In genomic region chr1:51911331-51911730, GRCm38 (mm10) we compare ENCODE assay signal across 15 mouse cellular contexts. TPM values are rescaled to one million over a fixed set of nuclear protein-coding genes. Genes with fewer than 3 reads are reported as not detected.
DNase-seq lines count a peak whose midpoint lies in the region; ATAC-seq and TF ChIP-seq lines count a peak whose summit lies in the region.
"Had no signal": no experiment of that assay in that cellular context is flagged by ENCODE, and none has a peak within 500 bp of the region (broad histone marks: within the 10 kb centered on the region; RNA-seq: fewer than 3 reads in every experiment).

No protein-coding gene starts in this region.

- H3K4me1 ChIP-seq in embryonic facial prominence, embryonic 14.5 days (ENCODE audit: control insufficient read depth, insufficient read depth, low read length): peaks cover 44% of the 10 kb centered on the region
- peaks cover 70% of the 10 kb centered on the region for H3K4me1 ChIP-seq in embryonic facial prominence, embryonic 10.5 days
- peaks cover 28% of the 10 kb centered on the region for H3K4me1 ChIP-seq in lung, postnatal 0 days (ENCODE audit: insufficient read depth, low read depth, low read length)
- H3K4me1 ChIP-seq in lung, adult 2 months (ENCODE audit: control insufficient read depth, insufficient read depth, low read length): peaks cover 14% of the 10 kb centered on the region
- peaks cover 31% of the 10 kb centered on the region for H3K4me1 ChIP-seq in intestine, embryonic 16.5 days (ENCODE audit: control insufficient read depth, insufficient read depth, low read length)

- ATAC-seq in embryonic facial prominence, embryonic 14.5 days (ENCODE audit: low read depth): no peak
- no peak for ATAC-seq in lung, postnatal 0 days
- ATAC-seq in intestine, embryonic 16.5 days: no peak

- TF ChIP-seq EP300 in lung, postnatal 0 days (IDR thresholded peaks at IDR 0.05): no peak

- no peak for TF ChIP-seq POLR2A in lung, adult 2 months (IDR thresholded peaks at IDR 0.05; ENCODE audit: borderline replicate concordance, extremely low read depth, low read depth, low read length)

- H3K9me3 ChIP-seq in embryonic facial prominence, embryonic 14.5 days (ENCODE audit: control insufficient read depth, low read length): no peaks in the 10 kb centered on the region
- no peaks in the 10 kb centered on the region for H3K9me3 ChIP-seq in embryonic facial prominence, embryonic 10.5 days
- no peaks in the 10 kb centered on the region for H3K9me3 ChIP-seq in lung, postnatal 0 days (ENCODE audit: low read length)
- H3K9me3 ChIP-seq in intestine, embryonic 16.5 days (ENCODE audit: control insufficient read depth, low read length): no peaks in the 10 kb centered on the region
- H3K9me3 ChIP-seq: limb, embryonic 13.5 days; midbrain, embryonic 12.5 days had no signal

- H3K9ac ChIP-seq in embryonic facial prominence, embryonic 14.5 days (ENCODE audit: low read depth, low read length): no peak overlapping the region
- H3K9ac ChIP-seq in lung, postnatal 0 days (replicated peaks; ENCODE audit: low read depth): no peak overlapping the region
- no peak overlapping the region for H3K9ac ChIP-seq in intestine, embryonic 16.5 days (ENCODE audit: low read depth, low read length)
- H3K9ac ChIP-seq: limb, embryonic 13.5 days; midbrain, embryonic 12.5 days had no signal

- no peak for TF ChIP-seq CTCF in lung, postnatal 0 days (IDR thresholded peaks at IDR 0.05)
- TF ChIP-seq CTCF in lung, adult 2 months (IDR thresholded peaks at IDR 0.05; ENCODE audit: insufficient read depth, low read length): no peak

- no peak overlapping the region for H3K4me2 ChIP-seq in embryonic facial prominence, embryonic 14.5 days (ENCODE audit: low read depth, low read length)
- no peak overlapping the region for H3K4me2 ChIP-seq in lung, postnatal 0 days (replicated peaks; ENCODE audit: low read depth, low read length)
- no peak overlapping the region for H3K4me2 ChIP-seq in intestine, embryonic 16.5 days (ENCODE audit: low read depth, low read length)
- H3K4me2 ChIP-seq: limb, embryonic 13.5 days; midbrain, embryonic 12.5 days had no signal

- intact Hi-C loops in left cerebral cortex, postnatal 4 days (cut with DNase I): no loop called here

- no peaks in the 10 kb centered on the region for H3K36me3 ChIP-seq in embryonic facial prominence, embryonic 14.5 days (ENCODE audit: control insufficient read depth, insufficient read depth, low read length)
- H3K36me3 ChIP-seq in embryonic facial prominence, embryonic 10.5 days (replicated peaks): peaks cover 28% of the 10 kb centered on the region
- H3K36me3 ChIP-seq in lung, postnatal 0 days (ENCODE audit: insufficient read depth, low read length): no peaks in the 10 kb centered on the region
- H3K36me3 ChIP-seq in intestine, embryonic 16.5 days (ENCODE audit: control insufficient read depth, insufficient read depth, low read length): no peaks in the 10 kb centered on the region
- H3K36me3 ChIP-seq: G1E; midbrain, embryonic 12.5 days had no signal

- no peak overlapping the region for H3K27ac ChIP-seq in embryonic facial prominence, embryonic 14.5 days (replicated peaks; ENCODE audit: low read depth, low read length)
- H3K27ac ChIP-seq in embryonic facial prominence, embryonic 10.5 days (replicated peaks): no peak overlapping the region
- no peak overlapping the region for H3K27ac ChIP-seq in lung, postnatal 0 days (ENCODE audit: low read length)
- H3K27ac ChIP-seq in intestine, embryonic 16.5 days (ENCODE audit: low read length): no peak overlapping the region
- H3K27ac ChIP-seq: limb, embryonic 13.5 days; midbrain, embryonic 12.5 days had no signal

- no peak overlapping the region for H3K4me3 ChIP-seq in embryonic facial prominence, embryonic 14.5 days (ENCODE audit: low read depth, low read length)
- H3K4me3 ChIP-seq in embryonic facial prominence, embryonic 10.5 days: no peak overlapping the region
- H3K4me3 ChIP-seq in lung, postnatal 0 days (ENCODE audit: low read depth, low read length): no peak overlapping the region
- no peak overlapping the region for H3K4me3 ChIP-seq in lung, adult 2 months (replicated peaks; ENCODE audit: extremely low read depth, low read depth, low read length)
- H3K4me3 ChIP-seq in intestine, embryonic 16.5 days (ENCODE audit: low read length): no peak overlapping the region
- H3K4me3 ChIP-seq: limb, embryonic 13.5 days; midbrain, embryonic 12.5 days; myocyte had no signal

- WGBS in embryonic facial prominence, embryonic 14.5 days: 36% methylated on average over 4 of the region's 4 CpGs
- WGBS in embryonic facial prominence, embryonic 10.5 days: 51% methylated on average over 4 of the region's 4 CpGs
- 25% methylated on average over 4 of the region's 4 CpGs for WGBS in lung, postnatal 0 days
- WGBS in lung, adult 2 months: 34% methylated on average over 4 of the region's 4 CpGs
- 41% methylated on average over 4 of the region's 4 CpGs for WGBS in intestine, embryonic 16.5 days

- H3K27me3 ChIP-seq in embryonic facial prominence, embryonic 14.5 days (replicated peaks; ENCODE audit: control insufficient read depth, insufficient read depth, low read length): no peaks in the 10 kb centered on the region
- no peaks in the 10 kb centered on the region for H3K27me3 ChIP-seq in embryonic facial prominence, embryonic 10.5 days (replicated peaks; ENCODE audit: low read depth, poor library complexity, severe bottlenecking)
- no peaks in the 10 kb centered on the region for H3K27me3 ChIP-seq in lung, postnatal 0 days (replicated peaks; ENCODE audit: insufficient read depth, low read length)
- H3K27me3 ChIP-seq in intestine, embryonic 16.5 days (replicated peaks; ENCODE audit: control insufficient read depth, insufficient read depth, low read length): no peaks in the 10 kb centered on the region
- H3K27me3 ChIP-seq: limb, embryonic 13.5 days had no signal

- peak; percentile 53 for DNase-seq in embryonic facial prominence, embryonic 14.5 days (ENCODE audit: low spot score)
- no peak for DNase-seq in embryonic facial prominence, embryonic 10.5 days (ENCODE audit: low spot score)
- peak; percentile 58 for DNase-seq in lung, postnatal 0 days (ENCODE audit: low spot score)
- no peak for DNase-seq in lung, adult 2 months
- peak; percentile 72 for DNase-seq in kidney, postnatal 10 days
- DNase-seq in skeletal muscle tissue, adult 2 months (ENCODE audit: low read depth, low spot score): peak; percentile 25
- DNase-seq in left cerebral cortex, postnatal 4 days: no peak
- DNase-seq: cerebellum, adult 9-11 months; layer of hippocampus, postnatal 36 days; right cerebral cortex, postnatal 14 days had no signal

RNA-seq across cellular contexts. Expression of gene Myo1b, which starts 4.5 kb away (rescaled TPM):
- polyA plus RNA-seq in embryonic facial prominence, embryonic 14.5 days (2014; fragmentation: Nextera tagmentation; extraction: Ambion mirVana): 87.7 and 91.3 TPM in 2 replicates
- polyA plus RNA-seq in embryonic facial prominence, embryonic 10.5 days (2016; fragmentation: Nextera tagmentation; extraction: Ambion mirVana): 85.5 and 91.6 TPM in 2 replicates
- polyA plus RNA-seq in lung, postnatal 0 days (2015; fragmentation: Nextera tagmentation; extraction: Ambion mirVana): 108 and 132 TPM in 2 replicates
- 32.9 and 54.1 TPM in 2 replicates for polyA plus RNA-seq in lung, adult 2 months (2012; rRNA removed)
- total RNA-seq in left cerebral cortex, postnatal 4 days (2021): 10 to 100 TPM; 67.0 to 70.4 TPM
- 30.8 and 40.8 TPM in 2 replicates for polyA plus RNA-seq in intestine, embryonic 16.5 days (2015; fragmentation: Nextera tagmentation; extraction: Ambion mirVana)
- polyA plus RNA-seq: G1E had no signal

Comparison
In these comparisons a context has a peak if more than half of its experiments do, and no peak if none do; other contexts are left out.
1. DNase-seq: peak in embryonic facial prominence, embryonic 14.5 days (single experiment), lung, postnatal 0 days (single experiment), kidney, postnatal 10 days (single experiment) and skeletal muscle tissue, adult 2 months (single experiment); none in embryonic facial prominence, embryonic 10.5 days (single experiment), lung, adult 2 months (single experiment) and left cerebral cortex, postnatal 4 days (single experiment).